Mouse (Mus musculus) liver, embryonic 16.5 days (tissue): ENCODE results near the gene Cacna1a. TPM values are rescaled to one million over a fixed set of nuclear protein-coding genes. Genes with fewer than 3 reads are reported as not detected.
A peak's percentile ranks its signal among the peaks of the same experiment; 100 is the strongest.

ENCODE experiments used
- ATAC-seq: fragments of 200-750 bp; cut with Nextera tagmentation; 2 replicates; pipeline ENCODE4 v1.8.0; 2017; ENCODE audit warnings: low read depth, mild to moderate bottlenecking, moderate number of reproducible peaks, moderate library complexity
- H3K27ac ChIP-seq: fragments of 300-500 bp; sonication (generic); 2 replicates; pipeline ENCODE4 v1.5.1; 2014; ENCODE audit warnings: mild to moderate bottlenecking, low read length
- H3K27me3 ChIP-seq: fragments of 300-500 bp; sonication (generic); 2 replicates; pipeline ENCODE4 v1.6.1; 2014; ENCODE audit warnings: low read depth, low read length, mixed read lengths; ENCODE audit not compliant: control insufficient read depth, insufficient read depth
- H3K36me3 ChIP-seq: fragments of 300-500 bp; sonication (generic); 2 replicates; pipeline ENCODE4 v1.6.1; 2014; ENCODE audit warnings: mild to moderate bottlenecking; ENCODE audit not compliant: control insufficient read depth, insufficient read depth
- H3K4me1 ChIP-seq: fragments of 300-500 bp; sonication (generic); 2 replicates; pipeline ENCODE4 v1.6.1; 2014; ENCODE audit warnings: low read depth, low read length, mixed read lengths; ENCODE audit not compliant: control insufficient read depth
- H3K4me2 ChIP-seq: fragments of 300-500 bp; sonication (generic); 2 replicates; pipeline ENCODE4 v1.6.1; 2014; ENCODE audit warnings: low read depth, low read length, mixed read lengths
- H3K4me3 ChIP-seq: fragments of 300-500 bp; sonication (generic); 2 replicates; pipeline ENCODE4 v1.5.1; 2014; ENCODE audit warnings: low read depth, mild to moderate bottlenecking, low read length
- H3K9ac ChIP-seq: fragments of 300-500 bp; sonication (generic); 2 replicates; pipeline ENCODE4 v1.6.1; 2014; ENCODE audit warnings: low read depth, low read length
- H3K9me3 ChIP-seq: fragments of 300-500 bp; sonication (generic); replicated peaks from 2 replicates; pipeline ENCODE4 v1.6.1; 2016; ENCODE audit warnings: low read length; ENCODE audit not compliant: control insufficient read depth
- WGBS: fragments of 180-500 bp; shearing (Covaris S2); extraction: QIAGEN DNeasy Blood & Tissue Kit; methylation state at CpG from one replicate; pipeline ENCODE4 v1.1.7; 2014; ENCODE audit not compliant: insufficient replicate concordance; 5-methylcytosine and 5-hydroxymethylcytosine counted together
- polyA plus RNA-seq: library from polyadenylated mRNA; unstranded; fragments of >200 nt; fragmentation: Nextera tagmentation; extraction: Ambion mirVana; gene quantifications from 2 replicates; pipeline ENCODE4 v1.2.1, GENCODE M21; 2015

Gene Cacna1a
- polyA plus RNA-seq, 1 experiment from 2014 or later, result 0.32 TPM

DNA sequence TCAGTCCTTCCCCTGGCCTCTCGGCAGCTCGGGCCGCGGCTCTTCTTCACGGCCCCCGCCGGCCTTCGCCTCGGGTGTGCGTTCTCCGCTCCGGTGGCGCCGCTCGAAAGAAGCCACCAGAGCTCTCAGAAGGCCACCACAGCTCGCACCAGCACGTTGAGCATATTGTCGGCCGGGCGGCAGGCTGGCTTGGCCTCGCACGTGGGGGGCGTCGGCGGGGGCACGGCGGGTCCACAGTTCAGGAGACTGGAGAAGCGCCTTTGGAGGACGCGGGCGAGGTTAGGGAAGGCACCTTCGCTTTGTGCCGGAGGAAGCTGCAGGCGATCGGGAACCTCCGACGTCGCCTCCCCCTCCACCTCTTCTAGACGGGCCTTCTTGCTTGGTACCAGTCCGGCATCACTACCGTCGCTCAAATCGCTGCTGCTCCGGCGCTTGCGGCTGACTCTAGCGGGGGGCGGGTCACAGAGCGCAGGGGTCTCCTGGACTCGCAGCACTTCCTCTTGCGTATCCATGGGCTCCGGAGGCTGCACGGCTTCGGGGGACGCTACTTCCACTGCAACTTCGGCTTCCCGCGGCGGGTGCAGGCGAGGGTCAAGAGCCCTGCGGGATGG is 273.8 kb downstream of the Cacna1a start:
- no peaks in the 10 kb centered on the region for H3K9me3 ChIP-seq
- H3K4me3 ChIP-seq, result peak overlapping the region; percentile 81
- H3K4me2 ChIP-seq, result peak overlapping the region; percentile 99
- peak overlapping the region; percentile 97 for H3K27ac ChIP-seq
- peak overlapping the region; percentile 86 for H3K9ac ChIP-seq
- 0 out of 2 replicates have a peak, but pooled peaks have one; percentile 0 for ATAC-seq
- H3K4me1 ChIP-seq, result peaks cover 58% of the 10 kb centered on the region
- H3K36me3 ChIP-seq, result no peaks in the 10 kb centered on the region
- H3K27me3 ChIP-seq, result no peaks in the 10 kb centered on the region
- under 1% methylated on average over 61 of the region's 61 CpGs for WGBS

DNA sequence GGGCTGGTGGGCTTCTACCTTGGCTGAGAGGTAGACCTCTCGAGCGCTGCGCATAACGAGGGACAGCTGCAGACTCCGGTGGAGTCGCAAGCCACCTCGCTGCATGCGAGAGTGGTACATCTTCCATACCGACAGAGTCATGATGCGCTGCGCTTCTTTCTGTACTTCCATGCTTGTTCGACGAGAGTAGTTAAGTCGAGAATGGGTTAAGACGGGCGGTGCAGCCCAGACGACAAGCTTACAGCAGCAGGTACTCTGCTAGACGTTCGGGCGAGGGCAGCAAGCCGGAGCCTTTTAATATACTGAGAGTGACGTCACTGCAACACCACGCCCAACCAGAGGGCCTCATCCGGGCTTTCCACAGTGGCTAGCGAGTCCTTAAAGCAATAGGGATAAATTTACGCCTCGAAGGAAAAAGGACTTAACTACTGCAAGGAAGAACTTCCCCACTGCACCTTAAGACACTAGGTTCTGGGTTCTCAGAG is 274.4 kb downstream of the Cacna1a start, which contains the start of gene Ier2:
Gene Ier2, minus strand, starts transcription at position 272 of the 485 bp plus-strand sequence.
- under 1% methylated on average over 27 of the region's 27 CpGs for WGBS
- no peaks in the 10 kb centered on the region for H3K9me3 ChIP-seq
- peaks cover 53% of the 10 kb centered on the region for H3K4me1 ChIP-seq
- no peaks in the 10 kb centered on the region for H3K36me3 ChIP-seq
- ATAC-seq, result peak; percentile 65
- H3K9ac ChIP-seq, result peak within 1 kb of the TSS; percentile 86
- peak within 1 kb of the TSS; percentile 99 for H3K4me2 ChIP-seq
- peak within 1 kb of the TSS; percentile 97 for H3K27ac ChIP-seq
- peak within 1 kb of the TSS; percentile 81 for H3K4me3 ChIP-seq
- H3K27me3 ChIP-seq, result no peaks in the 10 kb centered on the region

DNA sequence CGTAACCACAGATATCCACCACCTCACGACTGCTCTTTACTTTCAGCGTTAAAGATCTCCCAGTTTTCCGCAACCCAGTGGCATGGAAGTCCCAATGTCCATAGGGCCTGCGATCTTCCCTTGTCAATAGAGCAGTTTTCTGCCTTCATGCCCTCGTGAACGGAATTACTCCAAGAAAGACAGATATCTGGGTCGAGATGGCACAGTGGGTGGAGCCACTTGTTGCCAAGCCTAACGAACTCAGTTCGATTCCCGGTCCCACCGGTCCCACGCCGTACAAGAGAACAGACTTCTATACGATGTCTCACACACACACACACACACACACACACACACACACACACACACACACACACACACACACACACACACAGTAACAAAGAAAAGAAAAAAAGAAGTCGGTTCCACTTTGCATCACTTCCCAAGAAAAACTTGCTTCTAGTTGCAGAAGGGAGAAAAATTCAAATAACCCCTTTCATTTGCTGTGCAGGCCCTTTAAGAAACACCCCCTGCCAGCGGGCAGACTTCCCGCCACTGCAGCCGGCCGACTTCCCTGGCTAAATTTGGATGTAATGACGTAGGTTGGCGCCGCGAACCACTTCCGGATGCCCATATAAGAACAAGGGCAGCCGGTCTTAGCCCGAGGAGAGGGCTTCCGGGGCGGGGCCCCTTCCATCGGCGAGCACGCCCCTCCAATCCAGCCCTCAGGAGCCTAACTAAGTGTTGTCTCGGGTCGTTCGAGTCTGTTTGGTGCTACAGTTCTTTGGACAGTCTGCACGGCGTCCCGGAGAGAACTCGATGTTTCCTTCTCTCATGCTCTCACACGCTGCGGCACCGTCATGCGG is 275.5 kb downstream of the Cacna1a start:
- peaks cover 53% of the 10 kb centered on the region for H3K4me1 ChIP-seq
- H3K27me3 ChIP-seq, result no peaks in the 10 kb centered on the region
- peak; percentile 80 for ATAC-seq
- peak overlapping the region; percentile 81 for H3K4me3 ChIP-seq
- no peaks in the 10 kb centered on the region for H3K9me3 ChIP-seq
- peak overlapping the region; percentile 86 for H3K9ac ChIP-seq
- peak overlapping the region; percentile 99 for H3K4me2 ChIP-seq
- 2% methylated on average over 43 of the region's 43 CpGs for WGBS
- H3K27ac ChIP-seq, result peak overlapping the region; percentile 97
- no peaks in the 10 kb centered on the region for H3K36me3 ChIP-seq

DNA sequence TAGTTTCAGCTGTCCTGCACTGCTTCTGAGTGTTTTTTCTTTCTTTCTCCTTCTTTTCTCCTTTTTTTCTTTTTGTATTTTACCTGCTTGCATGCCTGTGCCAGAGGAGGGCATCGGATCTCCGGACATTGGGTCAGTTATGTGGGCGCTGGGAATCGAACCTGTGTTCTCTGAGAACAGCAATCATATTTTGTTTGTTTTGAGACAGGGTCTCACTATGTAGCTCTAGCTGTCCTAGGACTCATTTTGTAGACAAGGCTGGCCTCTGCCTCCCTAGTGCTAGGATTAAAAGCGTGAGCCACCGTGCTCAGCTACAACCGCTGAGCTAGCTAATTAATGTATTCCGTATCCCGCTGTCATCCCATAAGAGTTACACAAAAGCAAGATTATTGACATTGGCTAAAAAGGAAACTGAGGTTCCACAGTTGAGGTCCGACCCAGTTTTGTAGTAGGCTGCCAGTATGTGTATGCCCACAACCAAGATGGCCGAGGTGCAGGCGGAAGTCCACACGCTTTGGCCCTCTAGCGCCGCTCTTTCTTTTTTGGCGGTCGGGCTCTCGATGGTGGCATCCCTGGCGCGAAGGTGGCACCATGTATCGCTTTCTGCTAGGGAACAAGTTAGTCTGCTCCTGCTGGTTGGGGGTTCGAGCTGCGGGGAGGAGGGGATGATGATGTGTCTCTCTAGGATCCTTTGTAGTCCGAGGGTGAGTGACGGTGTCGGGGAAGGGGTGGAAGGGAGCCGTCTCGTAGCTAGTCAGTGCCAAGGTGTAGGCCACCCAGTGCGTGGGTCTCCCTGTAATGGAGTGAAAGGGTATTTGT is 276.5 kb downstream of the Cacna1a start:
- under 1% methylated on average over 29 of the region's 29 CpGs for WGBS

DNA sequence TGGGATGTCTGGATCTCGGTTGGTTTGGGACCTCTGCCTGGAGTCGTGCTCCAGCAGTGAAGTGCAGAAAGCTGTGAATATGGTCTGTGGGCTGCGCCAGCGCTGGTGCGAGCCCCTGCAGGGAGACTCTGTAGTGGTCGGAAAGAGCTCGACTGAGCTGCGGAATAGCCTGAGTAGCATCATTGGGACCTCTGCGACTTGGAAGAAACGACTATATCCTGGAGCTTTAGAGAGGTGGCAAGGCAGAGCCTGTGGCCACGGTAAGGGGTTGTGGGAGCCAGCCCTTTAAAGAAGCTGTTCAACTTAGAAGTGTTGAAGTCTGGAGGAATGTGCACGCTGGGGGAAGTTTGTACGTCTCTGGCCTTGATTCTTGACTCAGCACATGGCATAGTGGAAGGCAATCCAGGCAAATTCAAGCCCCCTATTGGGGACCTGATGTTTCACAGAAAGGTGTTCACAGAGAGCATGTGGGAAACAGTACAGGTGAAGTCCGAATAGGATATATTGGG is 277.2 kb downstream of the Cacna1a start:
- Histone ChIP-seq H3K27ac (peak overlapping the region; percentile 97), H3K4me2 (peak overlapping the region; percentile 99), H3K9me3 (no peaks in the 10 kb centered on the region), H3K36me3 (no peaks in the 10 kb centered on the region), H3K27me3 (no peaks in the 10 kb centered on the region), H3K4me3 (peak overlapping the region; percentile 81), H3K4me1 (peaks cover 43% of the 10 kb centered on the region), H3K9ac (peak overlapping the region; percentile 86)
- no peak for ATAC-seq
- 2% methylated on average over 14 of the region's 14 CpGs for WGBS

More for the DNA sequence above, 276.5 kb downstream of the Cacna1a start:
- Histone ChIP-seq H3K27me3 (no peaks in the 10 kb centered on the region), H3K9ac (peak overlapping the region; percentile 86), H3K9me3 (no peaks in the 10 kb centered on the region), H3K36me3 (no peaks in the 10 kb centered on the region), H3K27ac (peak overlapping the region; percentile 97), H3K4me2 (peak overlapping the region; percentile 99), H3K4me1 (peaks cover 45% of the 10 kb centered on the region), H3K4me3 (peak overlapping the region; percentile 81)
- ATAC-seq, result peak; percentile 32

DNA sequence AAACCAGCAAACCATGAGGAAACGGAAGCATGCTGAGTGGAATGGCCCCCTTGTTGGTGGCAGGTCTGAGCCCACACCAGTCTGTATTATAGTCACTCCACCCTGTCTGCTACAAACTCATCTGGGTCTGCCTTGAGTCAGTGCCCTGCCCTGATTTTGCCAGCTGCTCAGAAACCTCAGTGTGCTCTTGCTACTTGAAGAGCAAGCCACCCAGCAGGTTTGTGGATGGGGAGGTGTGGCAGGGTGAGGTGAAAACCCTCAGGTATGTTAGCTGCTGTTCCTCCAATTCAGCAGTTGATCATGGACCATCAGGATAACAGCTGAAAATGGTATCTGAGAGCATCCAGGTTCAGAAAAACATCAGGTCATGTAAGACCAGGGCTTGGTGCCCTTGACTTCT is 279.8 kb downstream of the Cacna1a start:
- Histone ChIP-seq H3K36me3 (0 out of 2 replicates have a peak, but pooled peaks cover 4% of the 10 kb centered on the region), H3K9me3 (no peaks in the 10 kb centered on the region), H3K9ac (no peak overlapping the region), H3K4me2 (no peak overlapping the region), H3K4me3 (no peak overlapping the region), H3K27me3 (no peaks in the 10 kb centered on the region), H3K27ac (no peak overlapping the region), H3K4me1 (peaks cover 21% of the 10 kb centered on the region)
- no peak for ATAC-seq
- 78% methylated on average over 1 of the region's 1 CpGs for WGBS

DNA sequence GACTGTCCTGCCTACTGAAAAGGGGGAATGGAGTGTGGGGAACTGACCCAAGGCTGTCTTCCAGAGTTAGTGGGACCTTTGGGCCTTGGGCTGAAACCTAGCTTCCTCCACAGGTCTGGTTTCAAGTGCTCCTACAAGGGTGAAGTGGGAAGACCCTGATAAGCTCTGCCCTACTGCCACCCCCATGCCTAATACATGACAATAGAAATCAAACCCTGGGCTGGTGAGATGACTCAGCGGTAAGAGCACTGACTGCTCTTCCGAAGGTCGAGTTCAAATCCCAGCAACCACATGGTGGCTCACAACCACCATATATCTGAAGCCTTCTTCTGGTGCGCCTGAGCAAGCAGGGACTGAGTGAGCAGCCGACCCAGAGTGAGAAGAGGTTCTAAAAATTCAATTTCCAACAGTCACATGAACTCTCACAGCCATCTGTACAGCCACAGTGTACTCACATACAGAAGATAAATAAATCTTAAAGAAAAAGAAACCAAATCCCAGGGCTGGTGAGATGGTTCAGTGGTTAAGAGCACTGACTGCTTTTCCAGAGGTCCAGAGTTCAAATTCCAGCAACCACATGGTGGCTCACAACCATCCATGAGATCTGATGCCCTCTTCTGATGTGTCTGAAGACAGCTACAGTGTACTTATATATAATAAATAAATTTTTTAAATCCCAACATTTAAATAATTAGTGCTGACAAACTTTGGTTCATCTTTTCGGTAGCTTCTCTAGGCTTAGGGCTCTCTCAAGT is 280.7 kb downstream of the Cacna1a start:
- Histone ChIP-seq H3K4me3 (no peak overlapping the region), H3K4me2 (no peak overlapping the region), H3K9ac (no peak overlapping the region), H3K9me3 (no peaks in the 10 kb centered on the region), H3K36me3 (peaks cover 9% of the 10 kb centered on the region), H3K27ac (no peak overlapping the region), H3K4me1 (peaks cover 16% of the 10 kb centered on the region), H3K27me3 (no peaks in the 10 kb centered on the region)
- ATAC-seq, result no peak
- 51% methylated on average over 6 of the region's 6 CpGs for WGBS
